Mouse (Mus musculus) lung, postnatal 0 days (tissue): Measurements from ENCODE around the gene Scn11a.

Experiments
- CTCF ChIP-seq: IDR thresholded peaks from 2 replicates; pipeline ENCODE4 v1.5.1; 2016; ENCODE audit warnings: antibody characterized with exemption, mild to moderate bottlenecking
- EP300 ChIP-seq: IDR thresholded peaks from 2 replicates; pipeline ENCODE4 v1.6.1; 2016; ENCODE audit warnings: antibody characterized with exemption, mild to moderate bottlenecking, control low read depth

DNA sequence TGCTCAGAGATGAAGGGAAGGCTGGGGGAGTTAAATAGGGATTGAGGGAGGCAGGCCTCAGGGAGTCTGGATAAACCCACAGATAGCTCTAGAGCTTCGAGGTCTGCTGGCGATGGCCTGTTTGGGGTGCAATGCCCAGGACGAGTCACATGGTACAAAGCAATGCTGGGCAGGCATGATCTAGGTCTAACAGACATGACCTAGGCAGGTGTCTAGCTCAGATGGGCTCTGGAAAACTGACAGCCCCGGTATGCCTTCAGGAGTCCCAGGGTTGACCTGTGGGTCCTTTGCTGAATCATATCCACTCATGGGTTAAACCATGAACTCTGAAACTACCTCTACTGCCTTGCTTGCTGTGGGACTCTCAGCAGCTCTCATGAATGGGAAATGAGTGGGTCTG lies 98.3 kb downstream of the Scn11a start:
- TF ChIP-seq EP300 = no peak
- TF ChIP-seq CTCF = no peak
